Mouse (Mus musculus) neutrophil, adult 5-6 weeks (primary cell): Measurements from ENCODE around the gene Aqp6. TPM values are rescaled to one million over a fixed set of nuclear protein-coding genes. Genes with fewer than 3 reads are reported as not detected.

ENCODE experiments used
- ATAC-seq: fragments of 151-379, 151-347 bp; 2 replicates; pipeline ENCODE4 v1.8.0; 2017; ENCODE audit warnings: mild to moderate bottlenecking, moderate TSS enrichment; ENCODE audit not compliant: insufficient number of reproducible peaks, poor library complexity, low FRiP score, severe bottlenecking; ENCODE audit errors: extremely low read depth
- total RNA-seq: library from RNA; stranded (forward); fragments of 200-1000 nt; gene quantifications from 2 replicates; pipeline ENCODE4 v1.2.3, GENCODE M21; 2017

The Aqp6 gene
- not detected in 2 replicates for total RNA-seq

DNA sequence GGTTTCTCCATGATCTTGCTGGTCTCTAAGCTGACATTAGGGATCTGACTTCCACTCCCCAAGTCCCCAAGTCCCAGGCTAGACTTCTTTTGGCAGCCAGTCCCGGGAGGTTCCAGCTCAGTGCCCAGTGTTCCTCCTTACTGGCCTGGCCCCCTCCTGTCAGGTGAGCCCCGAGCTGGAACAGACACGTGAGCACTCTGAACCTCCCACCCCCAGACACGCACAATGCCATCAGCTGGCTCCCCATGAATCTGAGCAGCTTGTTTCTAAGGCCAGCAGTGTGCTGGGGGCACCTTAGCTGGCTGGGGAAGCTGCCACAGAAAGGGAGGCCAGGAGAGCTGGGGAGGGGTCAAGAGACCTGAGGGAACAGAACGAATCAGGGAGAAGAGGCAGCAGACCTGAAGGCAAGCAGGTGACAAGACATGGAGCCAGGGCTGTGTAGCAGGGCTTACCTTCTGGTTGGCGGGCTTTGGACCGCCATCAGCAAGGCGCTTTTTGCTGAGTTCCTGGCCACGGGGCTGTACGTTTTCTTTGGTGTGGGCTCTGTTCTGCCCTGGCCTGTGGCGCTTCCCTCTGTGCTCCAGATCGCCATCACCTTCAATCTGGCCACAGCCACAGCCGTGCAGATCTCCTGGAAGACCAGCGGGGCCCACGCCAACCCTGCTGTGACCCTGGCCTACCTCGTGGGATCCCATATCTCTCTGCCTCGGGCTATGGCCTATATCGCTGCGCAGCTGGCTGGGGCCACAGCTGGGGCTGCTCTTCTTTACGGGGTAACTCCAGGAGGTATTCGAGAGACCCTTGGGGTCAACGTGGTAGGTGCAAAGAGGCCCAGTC lies at the start of gene Aqp6:
Gene Aqp6, plus strand, starts transcription at position 415 of the 837 bp plus-strand sequence.
- ATAC-seq = no peak

DNA sequence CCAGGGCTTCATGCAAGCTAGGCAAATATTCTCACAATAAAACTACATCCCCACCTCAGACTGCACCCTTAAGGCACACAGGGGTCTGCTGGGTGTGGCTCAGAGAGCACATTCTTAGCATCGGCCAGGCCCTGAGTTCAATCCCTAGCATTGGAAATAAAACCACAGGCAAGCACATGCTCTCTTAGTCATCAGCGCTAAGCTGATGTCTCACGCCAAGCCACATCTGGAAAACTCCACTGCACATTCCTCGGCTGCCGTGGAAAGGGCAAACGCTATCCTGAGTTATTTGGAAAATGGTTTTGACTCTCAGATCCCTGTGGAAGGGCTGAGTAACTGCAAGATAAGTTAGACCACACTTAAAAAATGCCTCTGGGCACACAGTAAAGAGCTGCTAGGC lies 47.4 kb upstream of the Aqp6 start:
- no peak for ATAC-seq

DNA sequence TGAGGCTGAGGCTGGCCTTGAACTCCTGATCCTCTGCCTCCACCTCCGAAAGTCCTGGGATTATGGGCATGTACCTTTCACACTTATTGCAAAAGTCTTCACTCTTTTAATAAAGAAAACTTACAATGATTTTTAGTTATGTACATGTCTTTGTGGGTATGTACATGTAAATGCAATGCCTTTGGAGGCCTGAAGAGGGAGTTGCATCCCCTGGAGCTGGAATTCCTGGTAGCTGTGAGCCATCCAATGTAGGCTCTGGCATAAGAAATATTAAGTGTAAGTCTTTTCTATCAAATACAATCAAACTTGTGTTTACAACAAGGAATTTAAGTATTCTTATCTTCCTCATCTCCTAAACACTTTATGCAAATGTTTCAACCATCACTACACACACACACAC lies 42.3 kb upstream of the Aqp6 start:
- no peak for ATAC-seq

DNA sequence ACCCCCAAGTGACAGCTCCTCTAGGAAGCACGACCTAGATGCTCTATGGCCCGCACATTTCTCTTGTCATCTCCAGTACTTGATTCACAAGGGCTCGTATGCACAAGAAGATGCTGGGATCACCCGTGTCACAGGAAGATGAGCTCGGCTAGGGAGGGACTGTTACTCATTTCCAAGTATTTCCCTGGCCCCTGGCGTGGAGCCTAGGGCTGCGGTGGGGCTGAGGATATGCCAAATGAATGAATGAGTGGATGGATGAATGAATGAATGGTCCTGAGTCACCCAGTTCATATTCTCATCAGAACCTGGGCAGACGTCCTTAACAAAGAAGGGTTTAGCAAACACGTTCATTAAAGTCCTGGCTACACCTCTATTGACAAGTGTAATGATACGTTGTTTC lies 41.0 kb upstream of the Aqp6 start:
- ATAC-seq = no peak

DNA sequence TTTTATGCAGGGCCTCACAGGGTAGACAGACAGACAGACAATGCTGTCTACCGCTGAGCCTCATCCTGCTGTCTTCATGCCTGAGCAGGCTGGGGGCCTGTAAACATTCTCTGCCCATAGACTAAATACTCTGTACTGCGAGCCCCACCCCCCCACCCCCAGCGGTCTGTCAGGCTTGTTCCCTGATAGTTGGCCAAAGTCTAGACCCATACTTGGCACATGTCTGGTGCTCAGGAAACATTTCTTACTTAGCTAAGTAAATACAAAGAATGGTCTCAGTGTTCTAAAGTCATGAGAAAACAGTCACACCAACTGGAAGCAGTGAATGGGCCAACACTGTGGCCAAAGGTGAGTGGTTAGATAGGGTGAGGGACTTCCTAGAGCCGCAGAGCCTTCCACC lies 33.8 kb upstream of the Aqp6 start:
- no peak for ATAC-seq

DNA sequence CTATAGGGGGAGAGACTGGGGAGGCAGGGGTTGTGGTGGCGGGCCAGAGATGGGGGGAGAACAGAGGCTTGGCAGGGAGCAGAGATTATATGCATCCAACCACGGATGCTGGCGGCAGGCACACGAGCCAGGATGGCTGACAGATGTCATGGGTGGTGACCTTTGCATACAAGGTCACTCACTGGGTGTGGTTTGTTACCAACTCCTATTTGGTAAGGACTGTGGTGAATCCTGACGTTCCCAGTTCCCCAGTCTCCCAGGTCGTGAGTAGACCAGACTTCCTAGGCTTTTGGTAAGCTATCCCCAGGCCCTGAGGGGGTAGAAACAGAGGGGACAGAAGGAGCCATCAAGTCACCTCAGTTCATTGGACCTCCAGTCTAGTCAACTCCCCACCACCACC lies 32.5 kb upstream of the Aqp6 start:
- ATAC-seq = no peak

DNA sequence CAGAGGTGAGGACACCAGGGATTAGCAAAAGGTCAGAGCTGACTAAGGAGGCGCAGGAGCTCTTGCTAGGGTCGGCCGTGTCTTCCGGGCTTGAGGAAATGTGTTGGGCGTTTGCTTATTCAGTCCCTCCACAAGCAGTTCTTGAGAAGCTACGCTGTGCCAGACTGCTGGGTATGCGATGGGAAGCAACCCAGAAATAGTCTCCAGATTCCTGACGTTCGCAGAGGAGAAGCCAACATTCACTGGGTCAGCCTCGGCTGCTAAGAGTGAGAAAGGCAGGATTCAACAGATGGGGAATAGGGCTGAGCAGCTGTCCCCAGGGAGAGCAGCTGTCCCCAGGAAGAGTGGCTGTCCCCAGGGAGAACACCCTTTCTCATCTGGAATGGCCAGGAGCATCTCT lies 32.1 kb upstream of the Aqp6 start:
- ATAC-seq = no peak

DNA sequence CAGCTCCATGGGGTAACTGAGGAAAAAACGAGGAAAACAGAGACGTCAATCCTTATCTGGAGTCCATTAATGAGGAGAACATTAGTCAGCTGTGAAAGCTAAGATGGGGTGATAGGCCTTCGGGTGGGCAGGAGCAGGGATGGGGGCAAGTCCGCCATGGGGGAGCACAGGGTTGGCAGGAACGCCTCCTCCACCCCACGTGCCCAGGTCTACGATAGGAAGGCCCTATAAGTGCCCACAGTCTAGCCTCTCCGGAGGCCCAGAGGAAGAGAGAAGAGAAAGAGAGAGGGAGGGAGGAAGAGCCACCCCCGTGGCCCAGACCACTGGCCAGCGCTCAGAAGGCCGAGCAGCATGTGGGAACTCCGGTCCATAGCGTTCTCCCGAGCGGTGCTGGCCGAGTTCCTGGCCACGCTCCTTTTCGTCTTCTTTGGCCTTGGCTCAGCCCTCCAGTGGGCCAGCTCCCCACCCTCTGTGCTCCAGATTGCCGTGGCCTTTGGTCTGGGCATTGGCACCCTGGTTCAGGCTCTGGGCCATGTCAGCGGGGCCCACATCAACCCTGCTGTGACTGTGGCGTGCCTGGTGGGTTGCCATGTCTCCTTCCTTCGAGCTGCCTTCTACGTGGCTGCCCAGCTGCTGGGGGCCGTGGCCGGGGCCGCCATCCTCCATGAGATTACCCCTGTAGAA lies 22.3 kb upstream of the Aqp6 start, which contains the start of gene Aqp2:
Gene Aqp2, plus strand, starts transcription at position 254 of the 684 bp plus-strand sequence.
- no peak for ATAC-seq

DNA sequence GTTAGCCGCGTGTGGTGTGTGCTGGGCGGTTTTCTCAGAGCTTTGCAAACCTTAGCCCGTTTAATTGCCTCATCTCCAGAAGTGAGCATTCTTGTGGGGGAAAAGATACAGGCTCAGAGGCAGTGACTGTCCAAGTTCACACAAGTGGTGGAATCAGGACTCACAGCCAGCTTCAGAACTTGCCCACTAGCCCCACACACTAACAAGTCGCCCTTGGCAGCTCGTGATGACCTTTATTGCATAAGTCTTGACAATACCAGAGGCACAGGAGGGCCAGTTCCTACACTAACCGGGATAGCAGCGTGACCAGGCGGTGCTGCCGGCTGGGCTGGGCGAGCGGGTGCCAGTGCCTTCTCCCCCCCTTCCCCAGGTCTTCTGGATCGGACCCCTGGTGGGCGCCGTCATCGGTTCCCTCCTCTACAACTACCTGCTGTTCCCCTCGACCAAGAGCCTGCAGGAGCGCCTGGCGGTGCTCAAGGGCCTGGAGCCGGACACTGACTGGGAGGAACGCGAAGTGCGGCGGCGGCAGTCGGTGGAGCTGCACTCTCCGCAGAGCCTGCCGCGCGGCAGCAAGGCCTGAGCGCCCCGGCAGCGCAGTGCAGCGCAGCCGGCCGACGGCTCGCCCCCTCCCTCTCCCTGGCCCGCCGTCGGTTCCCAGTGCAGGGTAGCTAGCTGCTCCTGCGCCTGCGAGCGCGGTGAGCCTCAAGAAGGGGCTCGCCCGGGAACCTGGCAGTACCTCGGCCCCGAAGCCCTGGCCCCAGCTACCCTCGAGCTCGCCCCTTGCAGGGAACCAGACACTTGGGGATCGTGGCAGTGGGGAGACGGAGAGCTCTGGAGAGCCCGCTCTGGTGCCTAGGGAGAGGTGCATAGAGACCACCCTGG lies 17.5 kb upstream of the Aqp6 start:
- no peak for ATAC-seq

DNA sequence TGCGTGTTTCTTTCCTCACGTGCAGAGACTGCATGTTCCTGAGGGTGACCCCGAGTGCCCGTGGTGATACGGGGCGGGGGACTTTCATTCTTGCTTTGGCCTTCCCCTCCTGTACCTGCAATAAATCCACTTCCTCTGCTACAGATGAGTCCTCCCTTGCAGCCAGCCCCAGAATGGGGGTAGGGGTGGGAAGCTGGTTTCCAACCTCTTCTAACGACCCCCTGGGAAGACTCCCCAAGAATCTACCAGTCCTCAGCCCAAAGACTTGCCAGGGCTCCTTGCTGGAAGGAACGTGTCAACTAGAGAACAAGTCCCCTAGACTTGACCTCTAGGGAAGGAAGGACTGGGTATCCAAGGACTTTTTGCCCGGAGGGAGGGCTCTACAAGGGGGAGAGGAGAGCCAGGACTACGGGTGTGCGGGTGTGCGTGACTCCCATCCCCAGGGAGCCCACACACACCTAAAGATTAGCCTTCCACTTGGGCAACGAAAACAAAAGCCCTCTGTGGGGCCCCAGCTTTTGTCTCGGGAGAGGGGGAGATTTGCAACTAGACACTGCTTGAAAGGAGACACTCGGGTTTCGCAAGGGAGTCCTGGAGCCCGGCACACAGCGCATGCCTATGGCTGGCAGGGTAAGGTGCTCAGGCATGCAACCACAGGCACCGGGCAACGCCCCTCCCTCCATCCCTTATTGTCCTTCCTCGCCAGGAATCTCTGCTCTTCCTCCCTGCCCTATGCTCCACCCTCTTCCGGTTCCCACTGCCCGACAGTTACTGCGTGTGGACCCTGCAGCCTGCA lies 16.6 kb upstream of the Aqp6 start:
- ATAC-seq = no peak

DNA sequence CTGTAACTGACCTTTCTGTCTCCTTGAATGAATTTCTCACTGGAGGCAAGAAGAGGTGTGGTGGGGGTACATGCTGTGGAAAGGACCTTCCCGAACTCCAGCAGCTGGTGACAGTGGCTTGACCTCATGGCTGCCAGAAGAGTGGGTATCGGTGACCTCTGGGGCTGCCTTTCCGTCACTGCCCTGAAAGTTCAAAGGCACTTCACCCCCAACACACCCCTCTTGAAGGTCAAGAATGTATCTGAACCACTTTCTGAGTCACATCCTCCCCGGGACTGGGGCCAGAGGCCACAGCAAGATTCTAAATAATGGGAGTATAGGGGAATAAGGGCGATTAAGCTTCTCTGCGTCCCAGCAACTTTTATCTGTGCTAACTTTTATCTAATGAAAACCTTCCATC lies 15.5 kb upstream of the Aqp6 start:
- ATAC-seq = no peak

DNA sequence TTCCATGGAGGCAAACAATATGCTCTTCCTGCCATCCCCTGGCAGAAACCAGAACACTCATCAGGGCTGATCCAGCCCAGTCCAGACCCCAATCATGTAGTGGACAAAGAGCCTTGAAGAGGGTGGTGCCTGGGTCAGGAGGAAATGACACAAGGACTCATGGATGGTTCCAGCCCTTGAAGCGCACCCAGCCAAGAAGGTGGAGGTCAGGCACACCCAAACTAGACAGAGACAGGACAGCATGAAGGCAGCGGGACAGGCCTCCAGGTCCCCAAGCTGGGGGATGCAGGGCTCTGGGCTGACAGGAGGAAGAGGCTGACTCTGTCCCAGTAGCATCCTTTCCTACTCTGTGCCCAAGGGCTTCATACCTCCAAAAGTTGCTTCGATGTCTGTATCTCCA lies 14.7 kb upstream of the Aqp6 start:
- no peak for ATAC-seq

DNA sequence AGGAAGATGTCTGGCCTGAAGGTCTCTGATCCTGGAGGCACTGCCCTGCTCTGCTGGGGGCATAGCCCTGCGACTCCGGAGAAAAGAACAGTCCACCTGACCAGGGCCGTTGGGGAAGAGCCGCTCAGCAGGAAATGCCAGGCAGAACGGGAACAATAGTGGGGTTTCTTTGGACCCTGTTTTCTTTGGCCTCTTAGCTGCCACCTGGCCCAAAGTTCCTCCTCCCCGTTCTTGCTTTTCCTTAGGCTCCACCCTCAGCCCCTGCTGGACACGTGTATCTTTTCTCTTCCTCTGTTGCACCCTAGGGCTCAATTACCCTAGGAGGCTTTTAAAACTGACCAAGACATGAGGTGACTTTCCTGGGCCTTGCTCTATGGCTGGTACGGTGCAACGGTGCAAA lies 12.0 kb upstream of the Aqp6 start:
- ATAC-seq = no peak

DNA sequence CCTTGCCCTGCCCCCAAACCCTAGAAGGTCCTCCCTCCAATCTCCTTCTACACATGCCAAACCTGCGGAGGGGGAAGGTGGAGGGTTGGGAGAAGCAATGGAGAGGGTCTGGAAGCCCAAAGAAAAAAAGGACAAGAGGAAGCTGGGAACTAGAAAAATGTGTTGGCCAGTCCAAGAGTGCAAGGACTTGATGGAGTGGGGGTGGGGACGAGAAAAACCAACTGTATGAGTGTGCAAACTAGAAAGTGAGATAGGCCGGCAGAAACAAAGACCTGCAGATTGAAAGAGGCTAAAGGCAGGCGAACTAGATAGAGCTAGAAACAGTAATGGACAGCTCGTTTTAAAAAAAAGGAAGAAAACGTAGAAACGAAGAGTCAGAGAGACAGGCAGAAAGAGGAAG lies 11.5 kb upstream of the Aqp6 start:
- no peak for ATAC-seq

DNA sequence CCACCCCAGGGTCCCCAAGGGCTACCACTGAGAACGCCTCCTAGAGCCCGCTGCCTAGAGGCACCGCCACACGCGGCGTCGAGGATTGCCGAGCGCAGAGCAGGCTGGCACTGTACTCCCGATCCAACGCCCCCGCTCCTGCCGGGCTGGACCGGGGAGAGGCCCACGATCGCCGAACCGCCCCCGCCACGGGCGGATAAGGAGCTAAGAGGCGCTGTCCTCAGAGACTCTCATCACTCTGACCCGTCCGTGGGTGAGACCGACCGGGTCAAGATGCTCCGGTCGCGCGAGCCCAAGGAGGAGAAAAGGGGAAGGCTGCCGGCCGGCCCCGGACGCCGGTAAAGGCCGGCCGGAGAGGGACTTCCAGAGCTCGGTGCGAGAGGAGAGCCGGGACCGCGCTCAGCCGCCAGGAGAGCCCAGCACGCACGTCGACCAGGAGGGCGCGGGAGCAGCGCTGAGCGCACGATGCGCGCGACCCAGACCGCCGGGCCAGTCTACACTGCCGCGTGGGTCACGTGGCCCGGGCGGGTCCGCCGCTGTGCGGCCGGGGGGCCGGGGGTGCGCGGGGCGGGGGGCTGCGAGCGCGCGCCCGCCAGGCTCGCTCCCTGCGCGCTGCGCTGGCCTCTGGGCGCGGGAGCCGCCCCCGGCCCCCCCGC lies 10.6 kb upstream of the Aqp6 start, which contains the start of gene Aqp5:
Gene Aqp5, plus strand, starts transcription at position 354 of the 656 bp plus-strand sequence.
- ATAC-seq = no peak

DNA sequence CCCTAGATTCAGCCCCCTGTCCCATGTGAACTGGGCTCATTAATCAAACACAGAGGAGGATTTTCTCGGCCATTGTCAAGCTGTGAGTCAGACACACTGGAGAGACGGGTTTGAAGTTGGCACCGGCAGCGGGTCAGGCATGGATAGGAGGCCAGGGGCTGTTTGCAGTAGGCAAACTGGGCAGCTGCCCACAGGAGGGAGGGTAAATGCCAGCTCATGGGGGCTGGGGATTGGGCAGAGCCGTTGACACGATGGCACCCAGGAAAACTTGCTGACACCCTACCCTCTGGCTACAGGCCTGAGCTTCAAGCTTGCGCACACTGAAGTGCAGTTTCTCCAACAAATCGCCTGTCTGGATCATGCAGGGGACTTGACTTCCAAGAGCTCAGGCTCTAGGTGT lies 9.0 kb upstream of the Aqp6 start:
- no peak for ATAC-seq

DNA sequence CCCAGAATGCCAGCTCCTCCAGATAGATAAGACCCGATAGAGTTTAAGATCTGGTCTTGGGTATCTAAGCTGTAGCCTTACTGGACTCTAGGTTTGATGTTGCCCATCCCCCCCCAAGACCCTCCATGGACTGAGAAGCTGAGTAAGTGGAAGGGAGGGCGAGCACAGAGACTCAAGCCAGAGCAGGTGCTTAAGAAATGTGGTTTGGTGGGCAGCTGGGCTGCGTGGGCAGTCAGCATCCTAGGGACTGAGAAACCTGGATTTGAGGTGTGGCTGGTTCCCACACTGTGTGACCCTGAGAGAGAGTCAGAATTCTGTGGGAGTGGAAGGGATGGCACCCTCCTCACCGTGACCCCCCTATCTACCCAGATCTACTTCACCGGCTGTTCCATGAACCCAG lies 8.3 kb upstream of the Aqp6 start:
- no peak for ATAC-seq

DNA sequence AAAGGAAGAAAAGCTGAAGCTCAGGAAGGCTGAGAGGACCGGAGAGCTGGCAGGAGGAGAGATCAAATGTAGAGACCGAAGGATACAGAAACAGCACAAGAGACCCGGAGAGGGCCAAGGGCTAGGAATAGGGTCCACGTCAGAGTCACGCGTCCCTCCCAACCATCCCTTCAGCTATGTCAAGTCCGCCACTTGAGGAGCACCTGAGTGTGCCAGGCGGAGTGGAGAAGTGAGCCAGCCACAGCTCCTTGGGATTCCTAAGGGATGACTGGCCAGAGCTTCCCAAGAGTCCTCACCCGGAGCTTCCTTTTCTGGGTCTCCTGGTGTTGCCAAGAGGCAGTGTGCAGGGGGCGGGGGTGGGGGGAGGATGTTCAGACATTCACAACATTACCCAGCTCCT lies 6.2 kb upstream of the Aqp6 start:
- ATAC-seq = no peak
